Mouse (Mus musculus): ENCODE data around the gene Sept1. TPM values are rescaled to one million over a fixed set of nuclear protein-coding genes. Genes with fewer than 3 reads are reported as not detected.
A peak's percentile ranks its signal among the peaks of the same experiment; 100 is the strongest.

Gene Sept1
- polyA plus RNA-seq, 1 experiment: 2.2 TPM

DNA sequence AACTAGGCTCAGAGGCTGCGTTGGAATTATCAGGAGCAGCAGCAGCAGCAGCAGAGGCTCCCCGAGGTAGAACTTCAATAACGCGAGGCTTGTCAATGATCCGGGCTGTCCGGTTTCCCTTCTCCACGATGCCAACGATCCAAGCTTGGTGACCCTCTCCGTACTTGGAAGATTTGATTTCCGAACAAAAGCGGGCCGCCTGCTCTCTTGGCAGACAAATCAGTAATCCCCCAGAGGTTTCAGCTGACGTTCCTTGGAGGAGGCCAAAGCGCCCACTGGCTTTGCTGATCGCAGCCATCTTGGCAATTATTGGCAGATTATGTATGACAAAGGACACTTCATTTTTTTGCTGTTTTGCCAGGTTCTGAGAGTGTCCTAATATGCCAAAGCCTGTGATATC is 39.6 kb upstream of the Sept1 start:
- H3K36me3 ChIP-seq (ENCODE audit: control insufficient read depth, insufficient read depth): no peaks in the 10 kb centered on the region
- peaks cover 4% of the 10 kb centered on the region for H3K79me2 ChIP-seq (ENCODE audit: control insufficient read depth, insufficient read depth)
- peak overlapping the region; percentile 71 for H3K4me2 ChIP-seq (ENCODE audit: low read depth)
- no peaks in the 10 kb centered on the region for H3K27me3 ChIP-seq (ENCODE audit: control insufficient read depth, insufficient read depth, insufficient read length)
- TF ChIP-seq POLR2A (IDR thresholded peaks at IDR 0.05; ENCODE audit: insufficient read length, low read depth): no peak
- no peak for TF ChIP-seq MYOD1 (IDR thresholded peaks at IDR 0.05; ENCODE audit: control insufficient read depth in 1 of 3, insufficient read length in 2 of 3, low read depth in 2 of 3)
- no peak for TF ChIP-seq CEBPB (IDR thresholded peaks at IDR 0.05; ENCODE audit: insufficient read depth, poor library complexity, severe bottlenecking)
- no peak for TF ChIP-seq REST (IDR thresholded peaks at IDR 0.05; ENCODE audit: insufficient read depth, insufficient read length)
- TF ChIP-seq MAX (IDR thresholded peaks at IDR 0.05; ENCODE audit: low read depth): no peak
- TF ChIP-seq TCF12 (IDR thresholded peaks at IDR 0.05; ENCODE audit: insufficient read depth, poor library complexity, severe bottlenecking): no peak
- no peak for TF ChIP-seq SRF (IDR thresholded peaks at IDR 0.05; ENCODE audit: control insufficient read depth, insufficient read length, low read depth)
- TF ChIP-seq MYOG (IDR thresholded peaks at IDR 0.05; ENCODE audit: control insufficient read depth in 1 of 3, insufficient read depth in 1 of 3, insufficient read length in 2 of 3, low read depth in 2 of 3): no peak
- TF ChIP-seq E2F4 (IDR thresholded peaks at IDR 0.05; ENCODE audit: insufficient read depth): no peak
- no peak for TF ChIP-seq TCF3 (IDR thresholded peaks at IDR 0.05; ENCODE audit: insufficient read length, low read depth)
- no peak for TF ChIP-seq POLR2AphosphoS2 (IDR thresholded peaks at IDR 0.05; ENCODE audit: insufficient read length, low read depth)
- TF ChIP-seq USF1 (IDR thresholded peaks at IDR 0.05; ENCODE audit: low read depth): no peak
- peak overlapping the region; percentile 46 for H3K4me3 ChIP-seq
- no peak overlapping the region for H3ac ChIP-seq (ENCODE audit: control insufficient read depth, insufficient read length)

DNA sequence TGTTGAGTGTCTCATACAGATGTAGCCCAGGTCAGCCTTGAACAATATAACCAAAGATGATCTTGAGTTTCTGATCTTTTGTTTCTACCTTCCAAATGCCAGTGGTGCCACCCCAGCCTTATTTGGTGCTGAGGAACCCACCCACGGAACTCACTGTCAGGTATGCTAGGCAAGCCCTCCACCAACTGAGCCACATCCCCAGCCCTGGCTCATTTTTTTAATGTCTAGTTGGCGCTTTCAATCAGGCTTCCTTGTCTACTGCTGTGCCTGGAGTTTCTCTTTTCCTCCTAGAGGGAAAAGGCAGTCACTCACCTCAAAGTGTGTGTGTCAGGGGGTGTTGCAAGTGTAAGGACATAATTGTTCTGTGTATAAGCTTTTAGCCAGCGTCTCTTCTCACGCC is 38.2 kb upstream of the Sept1 start:
- no peak overlapping the region for H3K4me2 ChIP-seq (ENCODE audit: low read depth)
- H3K36me3 ChIP-seq (ENCODE audit: control insufficient read depth, insufficient read depth): no peaks in the 10 kb centered on the region
- H3K79me2 ChIP-seq (ENCODE audit: control insufficient read depth, insufficient read depth): peaks cover 4% of the 10 kb centered on the region
- no peak for TF ChIP-seq POLR2AphosphoS2 (IDR thresholded peaks at IDR 0.05; ENCODE audit: insufficient read length, low read depth)
- no peak for TF ChIP-seq SRF (IDR thresholded peaks at IDR 0.05; ENCODE audit: control insufficient read depth, insufficient read length, low read depth)
- no peak for TF ChIP-seq E2F4 (IDR thresholded peaks at IDR 0.05; ENCODE audit: insufficient read depth)
- TF ChIP-seq REST (IDR thresholded peaks at IDR 0.05; ENCODE audit: insufficient read depth, insufficient read length): no peak
- TF ChIP-seq MYOG (IDR thresholded peaks at IDR 0.05; ENCODE audit: control insufficient read depth in 1 of 3, insufficient read depth in 1 of 3, insufficient read length in 2 of 3, low read depth in 2 of 3): no peak
- no peak for TF ChIP-seq USF1 (IDR thresholded peaks at IDR 0.05; ENCODE audit: low read depth)
- no peak for TF ChIP-seq MYOD1 (IDR thresholded peaks at IDR 0.05; ENCODE audit: control insufficient read depth in 1 of 3, insufficient read length in 2 of 3, low read depth in 2 of 3)
- TF ChIP-seq POLR2A (IDR thresholded peaks at IDR 0.05; ENCODE audit: insufficient read length, low read depth): no peak
- no peak for TF ChIP-seq TCF12 (IDR thresholded peaks at IDR 0.05; ENCODE audit: insufficient read depth, poor library complexity, severe bottlenecking)
- no peak for TF ChIP-seq CEBPB (IDR thresholded peaks at IDR 0.05; ENCODE audit: insufficient read depth, poor library complexity, severe bottlenecking)
- no peak for TF ChIP-seq TCF3 (IDR thresholded peaks at IDR 0.05; ENCODE audit: insufficient read length, low read depth)
- H3ac ChIP-seq (ENCODE audit: control insufficient read depth, insufficient read length): no peak overlapping the region
- H3K27me3 ChIP-seq (ENCODE audit: control insufficient read depth, insufficient read depth, insufficient read length): no peaks in the 10 kb centered on the region
- H3K4me3 ChIP-seq: no peak overlapping the region

DNA sequence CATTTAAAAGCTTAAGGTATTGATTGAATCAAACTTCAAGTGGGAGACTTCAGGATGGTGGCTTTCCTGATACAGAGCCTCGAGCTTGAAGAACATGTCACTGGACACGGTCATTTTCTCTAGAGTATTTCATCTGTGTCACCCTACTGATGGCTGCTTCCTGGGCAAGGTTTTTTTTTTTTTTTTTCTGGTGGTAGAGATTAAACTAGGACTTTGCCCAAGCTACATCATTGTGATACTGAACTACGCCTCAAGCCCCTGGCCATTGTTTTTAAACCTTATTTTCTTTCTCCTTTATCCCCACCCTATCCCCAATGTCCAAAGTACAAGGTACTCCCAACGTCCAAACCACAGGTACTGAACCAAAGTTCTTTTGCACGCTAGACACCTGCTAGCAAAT is 37.7 kb upstream of the Sept1 start:
- no peak for TF ChIP-seq POLR2AphosphoS2 (IDR thresholded peaks at IDR 0.05; ENCODE audit: insufficient read length, low read depth)
- no peak for TF ChIP-seq MAX (IDR thresholded peaks at IDR 0.05; ENCODE audit: low read depth)
- TF ChIP-seq CEBPB (IDR thresholded peaks at IDR 0.05; ENCODE audit: insufficient read depth, poor library complexity, severe bottlenecking): no peak
- no peak for TF ChIP-seq TCF12 (IDR thresholded peaks at IDR 0.05; ENCODE audit: insufficient read depth, poor library complexity, severe bottlenecking)
- TF ChIP-seq E2F4 (IDR thresholded peaks at IDR 0.05; ENCODE audit: insufficient read depth): no peak
- TF ChIP-seq SRF (IDR thresholded peaks at IDR 0.05; ENCODE audit: control insufficient read depth, insufficient read length, low read depth): no peak
- no peak for TF ChIP-seq USF1 (IDR thresholded peaks at IDR 0.05; ENCODE audit: low read depth)

DNA sequence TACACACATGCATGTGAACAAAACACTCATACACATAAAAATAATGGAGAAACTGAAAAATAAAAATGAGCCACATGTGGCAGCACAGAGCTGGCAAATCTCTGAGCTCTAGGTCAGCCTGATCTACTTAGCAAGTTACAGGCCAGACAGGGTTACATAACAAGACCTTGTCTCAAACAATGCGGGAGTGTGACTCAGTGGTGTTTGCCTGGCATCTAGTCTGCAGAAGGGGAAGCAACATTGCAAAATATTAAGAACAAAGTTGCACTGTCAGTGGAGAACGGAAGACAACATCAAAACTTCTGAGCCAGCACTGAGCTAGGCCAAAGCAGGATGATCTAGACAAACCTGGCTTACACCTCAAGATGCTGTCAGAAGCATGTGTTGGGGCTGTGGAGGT is 37.3 kb upstream of the Sept1 start:
- TF ChIP-seq TCF12 (IDR thresholded peaks at IDR 0.05; ENCODE audit: insufficient read depth, poor library complexity, severe bottlenecking): no peak
- TF ChIP-seq POLR2AphosphoS2 (IDR thresholded peaks at IDR 0.05; ENCODE audit: insufficient read length, low read depth): no peak
- no peak for TF ChIP-seq CEBPB (IDR thresholded peaks at IDR 0.05; ENCODE audit: insufficient read depth, poor library complexity, severe bottlenecking)
- no peak for TF ChIP-seq MYOD1 (IDR thresholded peaks at IDR 0.05; ENCODE audit: control insufficient read depth in 1 of 3, insufficient read length in 2 of 3, low read depth in 2 of 3)
- TF ChIP-seq POLR2A (IDR thresholded peaks at IDR 0.05; ENCODE audit: insufficient read length, low read depth): no peak
- TF ChIP-seq TCF3 (IDR thresholded peaks at IDR 0.05; ENCODE audit: insufficient read length, low read depth): no peak
- TF ChIP-seq REST (IDR thresholded peaks at IDR 0.05; ENCODE audit: insufficient read depth, insufficient read length): no peak
- no peak for TF ChIP-seq E2F4 (IDR thresholded peaks at IDR 0.05; ENCODE audit: insufficient read depth)
- TF ChIP-seq SRF (IDR thresholded peaks at IDR 0.05; ENCODE audit: control insufficient read depth, insufficient read length, low read depth): no peak
- TF ChIP-seq MYOG (IDR thresholded peaks at IDR 0.05; ENCODE audit: control insufficient read depth in 1 of 3, insufficient read depth in 1 of 3, insufficient read length in 2 of 3, low read depth in 2 of 3): no peak
- TF ChIP-seq MAX (IDR thresholded peaks at IDR 0.05; ENCODE audit: low read depth): no peak
- no peak for TF ChIP-seq USF1 (IDR thresholded peaks at IDR 0.05; ENCODE audit: low read depth)
- Histone ChIP-seq H3K27me3 (ENCODE audit: control insufficient read depth, insufficient read depth, insufficient read length) (no peaks in the 10 kb centered on the region), H3ac (ENCODE audit: control insufficient read depth, insufficient read length) (no peak overlapping the region), H3K4me2 (ENCODE audit: low read depth) (no peak overlapping the region), H3K79me2 (ENCODE audit: control insufficient read depth, insufficient read depth) (peaks cover 4% of the 10 kb centered on the region), H3K4me3 (no peak overlapping the region), H3K36me3 (ENCODE audit: control insufficient read depth, insufficient read depth) (no peaks in the 10 kb centered on the region)

More for the DNA sequence above, 37.7 kb upstream of the Sept1 start:
- no peak overlapping the region for H3ac ChIP-seq (ENCODE audit: control insufficient read depth, insufficient read length)
- no peaks in the 10 kb centered on the region for H3K27me3 ChIP-seq (ENCODE audit: control insufficient read depth, insufficient read depth, insufficient read length)
- H3K36me3 ChIP-seq (ENCODE audit: control insufficient read depth, insufficient read depth): no peaks in the 10 kb centered on the region
- H3K79me2 ChIP-seq (ENCODE audit: control insufficient read depth, insufficient read depth): peaks cover 4% of the 10 kb centered on the region
- no peak overlapping the region for H3K4me2 ChIP-seq (ENCODE audit: low read depth)
- no peak overlapping the region for H3K4me3 ChIP-seq

DNA sequence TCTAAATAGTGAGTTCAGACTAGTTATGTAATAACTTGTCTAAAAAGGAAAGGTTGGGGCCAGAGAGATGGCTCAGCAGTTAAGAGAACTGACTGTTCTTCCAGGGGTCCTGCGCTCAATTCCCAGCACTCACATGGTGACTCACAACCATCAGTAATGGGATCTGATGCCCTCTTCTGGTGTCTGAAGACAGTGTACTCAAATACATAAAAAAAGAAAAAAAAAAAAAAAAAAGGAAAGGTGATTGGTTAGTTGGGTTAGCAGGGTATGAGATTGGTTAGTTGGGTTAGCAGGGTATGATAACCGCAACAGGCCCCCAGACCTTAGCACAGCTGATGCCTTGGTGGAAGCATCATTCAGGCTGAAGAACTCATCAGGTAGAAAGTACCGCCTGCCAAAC is 30.6 kb upstream of the Sept1 start:
- TF ChIP-seq E2F4 (IDR thresholded peaks at IDR 0.05; ENCODE audit: insufficient read depth) (no peak), SRF (IDR thresholded peaks at IDR 0.05; ENCODE audit: control insufficient read depth, insufficient read length, low read depth) (no peak), MYOG (IDR thresholded peaks at IDR 0.05; ENCODE audit: control insufficient read depth in 1 of 3, insufficient read depth in 1 of 3, insufficient read length in 2 of 3, low read depth in 2 of 3) (no peak), POLR2A (IDR thresholded peaks at IDR 0.05; ENCODE audit: insufficient read length, low read depth) (no peak), MYOD1 (IDR thresholded peaks at IDR 0.05; ENCODE audit: control insufficient read depth in 1 of 3, insufficient read length in 2 of 3, low read depth in 2 of 3) (no peak), TCF12 (IDR thresholded peaks at IDR 0.05; ENCODE audit: insufficient read depth, poor library complexity, severe bottlenecking) (no peak), USF1 (IDR thresholded peaks at IDR 0.05; ENCODE audit: low read depth) (no peak), CEBPB (IDR thresholded peaks at IDR 0.05; ENCODE audit: insufficient read depth, poor library complexity, severe bottlenecking) (no peak), REST (IDR thresholded peaks at IDR 0.05; ENCODE audit: insufficient read depth, insufficient read length) (no peak)
- Histone ChIP-seq H3K79me2 (ENCODE audit: control insufficient read depth, insufficient read depth) (no peaks in the 10 kb centered on the region), H3K36me3 (ENCODE audit: control insufficient read depth, insufficient read depth) (no peaks in the 10 kb centered on the region), H3K4me3 (no peak overlapping the region), H3ac (ENCODE audit: control insufficient read depth, insufficient read length) (no peak overlapping the region), H3K4me2 (ENCODE audit: low read depth) (no peak overlapping the region), H3K27me3 (ENCODE audit: control insufficient read depth, insufficient read depth, insufficient read length) (no peaks in the 10 kb centered on the region)

Data from myocyte (in vitro differentiated cells).